Mouse (Mus musculus): ENCODE results near the gene Trip6. TPM values are rescaled to one million over a fixed set of nuclear protein-coding genes. Genes with fewer than 3 reads are reported as not detected.

The Trip6 gene
- total and polyA plus RNA-seq, 3 experiments: 0.58 to 2.1 TPM; not detected in 1

GRCm38 (mm10) chr5:137305822-137306221 is 8.4 kb downstream of the Trip6 start (continued):
- TF ChIP-seq POLR2A (IDR thresholded peaks at IDR 0.05; ENCODE audit: control insufficient read depth in 1 of 2, insufficient read depth in 1 of 2, low read depth in 1 of 2, low read length in 2 of 2, poor library complexity in 1 of 2): peak in 1 of 2 experiments; percentile 28; a peak in 1 of 4 replicates
- TF ChIP-seq JUND (IDR thresholded peaks at IDR 0.05; ENCODE audit: low read depth, low read length): no peak
- TF ChIP-seq MAX (IDR thresholded peaks at IDR 0.05; ENCODE audit: low read length): peak; percentile 90
- TF ChIP-seq HCFC1 (IDR thresholded peaks at IDR 0.05; ENCODE audit: low read depth, low read length): no peak
- TF ChIP-seq CHD2 (IDR thresholded peaks at IDR 0.05; ENCODE audit: low read length): no peak
- TF ChIP-seq MYC (IDR thresholded peaks at IDR 0.05; ENCODE audit: low read depth, low read length): peak; percentile 94
- TF ChIP-seq GATA1 (IDR thresholded peaks at IDR 0.05; ENCODE audit: low read depth, low read length): no peak
- TF ChIP-seq SIN3A (IDR thresholded peaks at IDR 0.05; ENCODE audit: low read length): 0 out of 2 replicates have a peak, but pooled peaks have one; percentile 57
- no peak for TF ChIP-seq ELF1 (IDR thresholded peaks at IDR 0.05; ENCODE audit: low read depth, low read length)
- TF ChIP-seq BHLHE40 (IDR thresholded peaks at IDR 0.05; ENCODE audit: borderline replicate concordance, low read depth, low read length): no peak
- TF ChIP-seq SMC3 (IDR thresholded peaks at IDR 0.05; ENCODE audit: low read depth, low read length): no peak
- TF ChIP-seq USF1 (IDR thresholded peaks at IDR 0.05; ENCODE audit: low read depth, low read length): 0 out of 2 replicates have a peak, but pooled peaks have one; percentile 18
- TF ChIP-seq KAT2A (conservative IDR thresholded peaks at IDR 0.05; ENCODE audit: low read depth, low read length): no peak
- TF ChIP-seq MEF2A (IDR thresholded peaks at IDR 0.05; ENCODE audit: extremely low read depth, insufficient replicate concordance, low read depth, low read length, poor library complexity, severe bottlenecking): no peak

DNA sequence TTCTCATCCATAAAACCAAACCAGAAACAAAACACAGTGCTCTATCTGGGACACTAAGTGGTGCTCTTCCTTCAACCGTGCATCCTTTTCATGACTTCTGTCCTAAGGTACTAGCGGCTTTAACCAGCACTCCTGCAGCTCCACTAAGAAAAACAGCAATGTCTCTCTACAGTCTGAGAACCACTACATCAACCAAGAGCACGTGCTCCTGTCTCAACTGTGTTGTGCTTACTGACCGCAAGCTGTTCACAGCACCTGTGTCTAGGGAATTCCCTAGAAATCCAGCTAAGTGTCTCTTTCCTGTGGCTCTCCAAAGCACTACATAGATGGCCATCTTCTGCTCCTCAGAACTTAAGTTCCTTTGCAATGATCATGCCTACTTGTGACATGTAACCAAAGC is 9.4 kb downstream of the Trip6 start:
- Histone ChIP-seq H3K9me3 (replicated peaks; ENCODE audit: insufficient read depth, low read length) (no peaks in the 10 kb centered on the region), H3K79me2 (ENCODE audit: control insufficient read depth, insufficient read depth, low read length, poor library complexity) (peaks cover 43% of the 10 kb centered on the region), H3K4me1 (ENCODE audit: control insufficient read depth in 1 of 2, insufficient read depth in 2 of 2, low read length in 2 of 2) (peaks cover 5 to 46% of the 10 kb centered on the region in 2 experiments; a peak in 3 of 4 replicates), H3K4me3 (ENCODE audit: control insufficient read depth in 1 of 2, insufficient read depth in 1 of 2, low read depth in 2 of 2, low read length in 2 of 2) (peak overlapping the region in 1 of 2 experiments; percentile 22; a peak in 3 of 4 replicates), H3K9ac (ENCODE audit: control insufficient read depth, low read depth, low read length, poor library complexity, severe bottlenecking) (peak overlapping the region; percentile 93), H3K27me3 (ENCODE audit: control insufficient read depth in 1 of 2, insufficient read depth in 2 of 2, low read length in 2 of 2) (no peaks in the 10 kb centered on the region), H3K27ac (ENCODE audit: control insufficient read depth, low read depth, low read length) (peak overlapping the region; percentile 93), H3K36me3 (ENCODE audit: control insufficient read depth in 1 of 2, insufficient read depth in 2 of 2, low read length in 2 of 2) (peaks cover 6 to 51% of the 10 kb centered on the region in 2 experiments; a peak in 3 of 4 replicates)
- TF ChIP-seq ETS1 (IDR thresholded peaks at IDR 0.05; ENCODE audit: low read depth, low read length) (no peak), TCF12 (IDR thresholded peaks at IDR 0.05; ENCODE audit: low read depth, low read length) (no peak), USF1 (IDR thresholded peaks at IDR 0.05; ENCODE audit: low read depth, low read length) (no peak), USF2 (IDR thresholded peaks at IDR 0.05; ENCODE audit: borderline replicate concordance in 1 of 2, insufficient read depth in 1 of 2, low read depth in 1 of 2, low read length in 2 of 2) (no peak), POLR2A (IDR thresholded peaks at IDR 0.05; ENCODE audit: control insufficient read depth in 1 of 2, insufficient read depth in 1 of 2, low read depth in 1 of 2, low read length in 2 of 2, poor library complexity in 1 of 2) (no peak), CHD2 (IDR thresholded peaks at IDR 0.05; ENCODE audit: low read length) (no peak)
- no peak for DNase-seq (ENCODE audit: low read depth, low spot score)

DNA sequence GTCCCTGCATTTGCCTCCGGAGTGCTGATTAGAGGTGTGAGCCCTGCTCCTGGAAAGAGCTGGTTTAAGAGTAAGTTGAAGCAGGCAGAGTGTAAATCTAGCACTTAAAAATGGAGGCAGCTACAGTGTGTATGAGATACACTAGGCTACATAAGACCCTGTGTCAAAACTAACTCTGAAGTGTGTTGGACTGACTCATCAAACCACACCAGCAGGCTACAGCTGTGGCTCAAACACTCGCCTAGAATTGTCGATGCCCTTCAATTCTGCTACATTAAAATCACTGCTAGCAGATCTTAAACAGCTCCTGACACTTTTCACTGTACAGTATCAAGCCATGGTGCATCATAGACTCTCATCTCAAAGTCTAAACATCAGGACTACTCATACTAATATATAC is 10.0 kb downstream of the Trip6 start:
- Histone ChIP-seq H3K27me3 (ENCODE audit: control insufficient read depth in 1 of 2, insufficient read depth in 2 of 2, low read length in 2 of 2) (no peaks in the 10 kb centered on the region), H3K4me1 (ENCODE audit: control insufficient read depth in 1 of 2, insufficient read depth in 2 of 2, low read length in 2 of 2) (peaks cover 7 to 50% of the 10 kb centered on the region in 2 experiments; a peak in 3 of 4 replicates), H3K9ac (ENCODE audit: control insufficient read depth, low read depth, low read length, poor library complexity, severe bottlenecking) (peak overlapping the region; percentile 23), H3K36me3 (ENCODE audit: control insufficient read depth in 1 of 2, insufficient read depth in 2 of 2, low read length in 2 of 2) (peaks cover 6 to 56% of the 10 kb centered on the region in 2 experiments; a peak in 3 of 4 replicates), H3K79me2 (ENCODE audit: control insufficient read depth, insufficient read depth, low read length, poor library complexity) (peaks cover 43% of the 10 kb centered on the region), H3K27ac (ENCODE audit: control insufficient read depth, low read depth, low read length) (peak overlapping the region; percentile 93), H3K9me3 (replicated peaks; ENCODE audit: insufficient read depth, low read length) (no peaks in the 10 kb centered on the region), H3K4me3 (ENCODE audit: control insufficient read depth in 1 of 2, insufficient read depth in 1 of 2, low read depth in 2 of 2, low read length in 2 of 2) (no peak overlapping the region)
- peak; percentile 43 for DNase-seq (ENCODE audit: low read depth, low spot score)
- no peak for TF ChIP-seq RCOR1 (IDR thresholded peaks at IDR 0.05; ENCODE audit: low read depth, low read length)
- no peak for TF ChIP-seq MEF2A (IDR thresholded peaks at IDR 0.05; ENCODE audit: extremely low read depth, insufficient replicate concordance, low read depth, low read length, poor library complexity, severe bottlenecking)
- no peak for TF ChIP-seq UBTF (IDR thresholded peaks at IDR 0.05; ENCODE audit: borderline replicate concordance, insufficient read depth, low read depth, low read length)
- TF ChIP-seq USF2 (IDR thresholded peaks at IDR 0.05; ENCODE audit: borderline replicate concordance in 1 of 2, insufficient read depth in 1 of 2, low read depth in 1 of 2, low read length in 2 of 2): no peak
- no peak for TF ChIP-seq ZMIZ1 (IDR thresholded peaks at IDR 0.05; ENCODE audit: low read depth, low read length)
- no peak for TF ChIP-seq MYC (IDR thresholded peaks at IDR 0.05; ENCODE audit: low read depth, low read length)
- TF ChIP-seq USF1 (IDR thresholded peaks at IDR 0.05; ENCODE audit: low read depth, low read length): no peak
- no peak for TF ChIP-seq MAX (IDR thresholded peaks at IDR 0.05; ENCODE audit: low read length)
- TF ChIP-seq SMC3 (IDR thresholded peaks at IDR 0.05; ENCODE audit: low read depth, low read length): no peak
- TF ChIP-seq KAT2A (conservative IDR thresholded peaks at IDR 0.05; ENCODE audit: low read depth, low read length): no peak
- no peak for TF ChIP-seq GABPA (IDR thresholded peaks at IDR 0.05; ENCODE audit: low read depth, low read length)
- no peak for TF ChIP-seq MAFK (IDR thresholded peaks at IDR 0.05; ENCODE audit: borderline replicate concordance, low read depth, low read length)
- no peak for TF ChIP-seq E2F4 (IDR thresholded peaks at IDR 0.05; ENCODE audit: borderline replicate concordance, low read depth, low read length)
- TF ChIP-seq GATA1 (IDR thresholded peaks at IDR 0.05; ENCODE audit: low read depth, low read length): no peak
- TF ChIP-seq ZC3H11A (IDR thresholded peaks at IDR 0.05; ENCODE audit: low read depth, low read length): no peak
- TF ChIP-seq POLR2A (IDR thresholded peaks at IDR 0.05; ENCODE audit: control insufficient read depth in 1 of 2, insufficient read depth in 1 of 2, low read depth in 1 of 2, low read length in 2 of 2, poor library complexity in 1 of 2): no peak
- TF ChIP-seq CTCF (IDR thresholded peaks at IDR 0.05 in 2 of 3, conservative IDR thresholded peaks at IDR 0.05 in 1 of 3; ENCODE audit: control insufficient read depth in 1 of 3, insufficient read depth in 1 of 3, low read depth in 2 of 3, low read length in 3 of 3, poor library complexity in 1 of 3, severe bottlenecking in 1 of 3): no peak
- TF ChIP-seq SIN3A (IDR thresholded peaks at IDR 0.05; ENCODE audit: low read length): no peak

Measured in MEL (cell line).